ENCODE assay signal across 9 mouse cellular contexts in the genomic region with DNA sequence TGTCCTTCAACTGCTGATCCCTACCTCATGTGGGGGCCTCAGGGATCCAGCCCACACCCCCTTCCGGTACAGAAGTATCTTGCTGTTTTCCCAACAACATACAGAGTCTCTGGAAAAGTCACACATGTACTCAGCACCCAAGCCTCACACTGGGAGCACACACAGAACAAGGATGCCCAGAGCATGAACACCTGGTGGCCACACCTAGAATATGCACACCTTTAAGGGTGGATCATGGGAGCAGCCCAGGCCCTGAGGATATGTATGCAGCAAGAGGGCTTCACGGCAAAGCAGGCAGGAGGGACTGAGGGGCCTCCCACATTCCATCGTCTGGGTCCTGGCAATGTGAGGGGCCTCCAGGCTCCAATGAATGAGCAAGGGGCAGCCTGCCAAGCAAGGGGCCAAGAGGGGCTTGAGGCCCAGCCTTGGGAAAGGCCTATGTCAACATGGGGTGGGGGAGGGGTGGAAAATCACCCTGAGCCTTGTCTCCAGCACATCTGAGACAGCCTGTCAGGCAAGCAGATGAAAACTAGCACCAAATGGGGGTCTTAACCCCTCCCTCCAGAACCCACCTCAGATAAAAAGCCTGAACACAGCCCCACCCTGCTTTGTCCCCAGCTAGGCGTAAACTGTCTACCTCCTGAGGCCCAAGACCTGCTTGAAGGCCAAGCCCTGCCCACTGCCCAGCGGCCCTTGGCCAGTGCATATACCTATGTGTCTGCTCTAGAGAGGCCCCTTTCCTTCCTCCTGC. TPM values are rescaled to one million over a fixed set of nuclear protein-coding genes. Genes with fewer than 3 reads are reported as not detected.
A peak's percentile ranks its signal among the peaks of the same experiment; 100 is the strongest.
DNase-seq lines count a peak whose midpoint lies in the region; ATAC-seq lines count a peak whose summit lies in the region.
"Had no signal": no experiment of that assay in that cellular context is flagged by ENCODE, and none has a peak within 500 bp of the region (broad histone marks: within the 10 kb centered on the region; RNA-seq: fewer than 3 reads in every experiment).

No protein-coding gene starts in this region.

- H3K9ac ChIP-seq in embryonic facial prominence, embryonic 13.5 days, result peak overlapping the region; percentile 49; the same call in 1 of the 2 replicates
- no peak overlapping the region for H3K9ac ChIP-seq in hindbrain, embryonic 15.5 days
- peak overlapping the region; percentile 32; the same call in 1 of the 2 replicates for H3K9ac ChIP-seq in midbrain, embryonic 14.5 days (replicated peaks; ENCODE audit: low read length)

- ATAC-seq in embryonic facial prominence, embryonic 13.5 days (ENCODE audit: insufficient number of reproducible peaks, insufficient read depth, low FRiP score, low TSS enrichment, low read depth), result peak; percentile 68
- ATAC-seq in hindbrain, embryonic 15.5 days (ENCODE audit: low FRiP score, low read depth), result peak; percentile 35
- peak; percentile 48 for ATAC-seq in midbrain, embryonic 14.5 days (ENCODE audit: low FRiP score, low TSS enrichment)
- ATAC-seq in megakaryocyte, adult 5-6 weeks (ENCODE audit: poor library complexity, severe bottlenecking), result no peak
- ATAC-seq in megakaryocyte progenitor cell, adult 5-6 weeks (replicated peaks; ENCODE audit: poor library complexity), result no peak

- peak overlapping the region; percentile 38 for H3K4me2 ChIP-seq in embryonic facial prominence, embryonic 13.5 days
- H3K4me2 ChIP-seq in hindbrain, embryonic 15.5 days, result peak overlapping the region; percentile 16; the same call in 1 of the 2 replicates
- peak overlapping the region; percentile 14; the same call in 1 of the 2 replicates for H3K4me2 ChIP-seq in midbrain, embryonic 14.5 days (ENCODE audit: low read length)

- H3K27me3 ChIP-seq in embryonic facial prominence, embryonic 13.5 days, result no peaks in the 10 kb centered on the region
- H3K27me3 ChIP-seq in hindbrain, embryonic 15.5 days, result no peaks in the 10 kb centered on the region
- H3K27me3 ChIP-seq in midbrain, embryonic 14.5 days (ENCODE audit: control insufficient read depth, insufficient read depth, low read length), result no peaks in the 10 kb centered on the region

- H3K4me1 ChIP-seq in embryonic facial prominence, embryonic 13.5 days, result peaks cover 55% of the 10 kb centered on the region
- peaks cover 55% of the 10 kb centered on the region for H3K4me1 ChIP-seq in hindbrain, embryonic 15.5 days (replicated peaks)
- H3K4me1 ChIP-seq in midbrain, embryonic 14.5 days (ENCODE audit: control insufficient read depth, insufficient read depth, low read length), result peaks cover 48% of the 10 kb centered on the region

- no peaks in the 10 kb centered on the region for H3K9me3 ChIP-seq in embryonic facial prominence, embryonic 13.5 days
- H3K9me3 ChIP-seq in hindbrain, embryonic 15.5 days, result no peaks in the 10 kb centered on the region
- no peaks in the 10 kb centered on the region for H3K9me3 ChIP-seq in midbrain, embryonic 14.5 days (ENCODE audit: control insufficient read depth, low read length)

- peaks cover 94% of the 10 kb centered on the region for H3K36me3 ChIP-seq in embryonic facial prominence, embryonic 13.5 days
- H3K36me3 ChIP-seq in hindbrain, embryonic 15.5 days, result peaks cover 38% of the 10 kb centered on the region
- peaks cover 79% of the 10 kb centered on the region for H3K36me3 ChIP-seq in midbrain, embryonic 14.5 days (ENCODE audit: control insufficient read depth, insufficient read depth, low read length)

- WGBS in embryonic facial prominence, embryonic 13.5 days, result 43% methylated on average over 5 of the region's 5 CpGs
- WGBS in hindbrain, embryonic 15.5 days, result 28% methylated on average over 5 of the region's 5 CpGs
- 24% methylated on average over 5 of the region's 5 CpGs for WGBS in midbrain, embryonic 14.5 days

- peak; percentile 82 to 87 for DNase-seq in kidney, postnatal 4 days
- no peak for DNase-seq in kidney, adult 9 months
- peak; percentile 87 for DNase-seq in midbrain, embryonic 14.5 days
- no peak for DNase-seq in thymus, postnatal 10 days (ENCODE audit: low spot score in 2 of 2)
- DNase-seq: cerebellum, adult 18-20 months had no signal

- no peak overlapping the region for H3K4me3 ChIP-seq in embryonic facial prominence, embryonic 13.5 days
- no peak overlapping the region for H3K4me3 ChIP-seq in hindbrain, embryonic 15.5 days
- H3K4me3 ChIP-seq in midbrain, embryonic 14.5 days (replicated peaks; ENCODE audit: low read depth, low read length), result no peak overlapping the region

- peak overlapping the region; percentile 92 for H3K27ac ChIP-seq in embryonic facial prominence, embryonic 13.5 days
- peak overlapping the region; percentile 80 for H3K27ac ChIP-seq in hindbrain, embryonic 15.5 days (replicated peaks)
- H3K27ac ChIP-seq in midbrain, embryonic 14.5 days (replicated peaks; ENCODE audit: low read depth, low read length), result peak overlapping the region; percentile 78

RNA-seq across cellular contexts. Expression of gene Akt1, which starts 13.9 kb away (rescaled TPM):
- polyA plus RNA-seq in embryonic facial prominence, embryonic 13.5 days (2015; fragmentation: Nextera tagmentation; extraction: Ambion mirVana), result 49.7 and 60.0 TPM in 2 replicates
- polyA plus RNA-seq in hindbrain, embryonic 15.5 days (2015; fragmentation: Nextera tagmentation; extraction: Ambion mirVana), result 150 and 159 TPM in 2 replicates
- polyA plus RNA-seq in midbrain, embryonic 14.5 days (2014; fragmentation: Nextera tagmentation; extraction: Ambion mirVana), result 64.8 and 82.1 TPM in 2 replicates
- 112 and 121 TPM in 2 replicates for total RNA-seq in megakaryocyte, adult 5-6 weeks (2015)
- total RNA-seq in megakaryocyte, adult 5-6 weeks (2017), result 112 and 118 TPM in 2 replicates
- 84.3 and 85.6 TPM in 2 replicates for total RNA-seq in megakaryocyte progenitor cell, adult 5-6 weeks (2015)
- total RNA-seq in megakaryocyte progenitor cell, adult 5-6 weeks (2017), result 74.8 and 96.1 TPM in 2 replicates

RNA-seq across cellular contexts. Expression of gene Siva1, which starts 16.3 kb away (rescaled TPM):
- 249 and 252 TPM in 2 replicates for polyA plus RNA-seq in embryonic facial prominence, embryonic 13.5 days (2015; fragmentation: Nextera tagmentation; extraction: Ambion mirVana)
- 55.6 and 61.2 TPM in 2 replicates for polyA plus RNA-seq in hindbrain, embryonic 15.5 days (2015; fragmentation: Nextera tagmentation; extraction: Ambion mirVana)
- 62.3 and 63.9 TPM in 2 replicates for polyA plus RNA-seq in midbrain, embryonic 14.5 days (2014; fragmentation: Nextera tagmentation; extraction: Ambion mirVana)
- 116 and 130 TPM in 2 replicates for total RNA-seq in megakaryocyte, adult 5-6 weeks (2015)
- total RNA-seq in megakaryocyte, adult 5-6 weeks (2017), result 122 and 162 TPM in 2 replicates
- total RNA-seq in megakaryocyte progenitor cell, adult 5-6 weeks (2015), result 163 and 168 TPM in 2 replicates
- total RNA-seq in megakaryocyte progenitor cell, adult 5-6 weeks (2017), result 291 and 325 TPM in 2 replicates

RNA-seq across cellular contexts. Expression of gene Zbtb42, which starts 17.9 kb away (rescaled TPM):
- polyA plus RNA-seq in embryonic facial prominence, embryonic 13.5 days (2015; fragmentation: Nextera tagmentation; extraction: Ambion mirVana), result 2.3 and 3.1 TPM in 2 replicates
- 2.3 and 4.2 TPM in 2 replicates for polyA plus RNA-seq in hindbrain, embryonic 15.5 days (2015; fragmentation: Nextera tagmentation; extraction: Ambion mirVana)
- polyA plus RNA-seq in midbrain, embryonic 14.5 days (2014; fragmentation: Nextera tagmentation; extraction: Ambion mirVana), result 1.9 and 3.5 TPM in 2 replicates
- total RNA-seq in megakaryocyte, adult 5-6 weeks (2015), result 6.4 and 9.0 TPM in 2 replicates
- total RNA-seq in megakaryocyte, adult 5-6 weeks (2017), result 3.9 and 4.7 TPM in 2 replicates
- 1.8 and 2.1 TPM in 2 replicates for total RNA-seq in megakaryocyte progenitor cell, adult 5-6 weeks (2015)
- total RNA-seq in megakaryocyte progenitor cell, adult 5-6 weeks (2017), result 0.54 and 0.92 TPM in 2 replicates

RNA-seq across cellular contexts. Expression of gene Adssl1, which starts 40.9 kb away (rescaled TPM):
- 4.3 and 4.4 TPM in 2 replicates for polyA plus RNA-seq in embryonic facial prominence, embryonic 13.5 days (2015; fragmentation: Nextera tagmentation; extraction: Ambion mirVana)
- 5.8 and 6.3 TPM in 2 replicates for polyA plus RNA-seq in hindbrain, embryonic 15.5 days (2015; fragmentation: Nextera tagmentation; extraction: Ambion mirVana)
- polyA plus RNA-seq in midbrain, embryonic 14.5 days (2014; fragmentation: Nextera tagmentation; extraction: Ambion mirVana), result 2.8 and 3.1 TPM in 2 replicates
- total RNA-seq in megakaryocyte, adult 5-6 weeks (2015), result 73.5 and 82.1 TPM in 2 replicates
- total RNA-seq in megakaryocyte, adult 5-6 weeks (2017), result 72.3 and 74.9 TPM in 2 replicates
- total RNA-seq in megakaryocyte progenitor cell, adult 5-6 weeks (2015), result 113 and 131 TPM in 2 replicates
- total RNA-seq in megakaryocyte progenitor cell, adult 5-6 weeks (2017), result 113 and 126 TPM in 2 replicates

RNA-seq across cellular contexts. Expression of gene Cep170b, which starts 59.5 kb away (rescaled TPM):
- 13.8 and 16.7 TPM in 2 replicates for polyA plus RNA-seq in embryonic facial prominence, embryonic 13.5 days (2015; fragmentation: Nextera tagmentation; extraction: Ambion mirVana)
- 45.7 and 48.8 TPM in 2 replicates for polyA plus RNA-seq in hindbrain, embryonic 15.5 days (2015; fragmentation: Nextera tagmentation; extraction: Ambion mirVana)
- polyA plus RNA-seq in midbrain, embryonic 14.5 days (2014; fragmentation: Nextera tagmentation; extraction: Ambion mirVana), result 31.7 and 33.7 TPM in 2 replicates
- 0.41 and 1.2 TPM in 2 replicates for total RNA-seq in megakaryocyte, adult 5-6 weeks (2015)
- 0.20 and 0.22 TPM in 2 replicates for total RNA-seq in megakaryocyte, adult 5-6 weeks (2017)
- 0.59 and 2.1 TPM in 2 replicates for total RNA-seq in megakaryocyte progenitor cell, adult 5-6 weeks (2015)
- total RNA-seq in megakaryocyte progenitor cell, adult 5-6 weeks (2017), result 1.1 and 4.7 TPM in 2 replicates

Comparison
In these comparisons a context has a peak if more than half of its experiments do, and no peak if none do; other contexts are left out.
1. DNase-seq: peak in kidney, postnatal 4 days (2 of 2) and midbrain, embryonic 14.5 days (single experiment); none in kidney, adult 9 months (single experiment) and thymus, postnatal 10 days (0 of 2).
2. ATAC-seq: peak in embryonic facial prominence, embryonic 13.5 days (single experiment), hindbrain, embryonic 15.5 days (single experiment) and midbrain, embryonic 14.5 days (single experiment); none in megakaryocyte, adult 5-6 weeks (single experiment) and megakaryocyte progenitor cell, adult 5-6 weeks (single experiment).
3. Peak in every context shown above with its lines, with median percentiles within 50 percentile points of each other: H3K27ac ChIP-seq and H3K4me2 ChIP-seq.